Mouse (Mus musculus) liver, embryonic 11.5 days (tissue): ENCODE data around the gene Ube2l6. TPM values are rescaled to one million over a fixed set of nuclear protein-coding genes. Genes with fewer than 3 reads are reported as not detected.

Experiments used
- ATAC-seq: fragments of 200-750 bp; cut with Nextera tagmentation; replicated peaks from 2 replicates; pipeline ENCODE4 v1.8.0; 2017; ENCODE audit warnings: moderate number of reproducible peaks, mild to moderate bottlenecking, moderate TSS enrichment, moderate library complexity; ENCODE audit not compliant: low FRiP score
- DNase-seq: peaks from one replicate; pipeline ENCODE4 v3.0.0-alpha.2; 2017; ENCODE audit warnings: low spot score
- H3K27ac ChIP-seq: fragments of 300-500 bp; sonication (generic); 2 replicates; pipeline ENCODE4 v1.5.1; 2014; ENCODE audit warnings: mild to moderate bottlenecking, low read depth, low read length, control low read depth
- H3K27me3 ChIP-seq: fragments of 300-500 bp; sonication (generic); replicated peaks from 2 replicates; pipeline ENCODE4 v1.6.1; 2014; ENCODE audit warnings: low read length, mixed read lengths; ENCODE audit not compliant: control insufficient read depth, insufficient read depth
- H3K36me3 ChIP-seq: fragments of 300-500 bp; sonication (generic); 2 replicates; pipeline ENCODE4 v1.6.1; 2014; ENCODE audit warnings: mild to moderate bottlenecking, low read length, moderate library complexity, mixed read lengths; ENCODE audit not compliant: control insufficient read depth, insufficient read depth
- H3K4me1 ChIP-seq: fragments of 300-500 bp; sonication (generic); replicated peaks from 2 replicates; pipeline ENCODE4 v1.6.1; 2014; ENCODE audit warnings: low read length, mixed read lengths; ENCODE audit not compliant: control insufficient read depth, insufficient read depth
- H3K4me2 ChIP-seq: fragments of 300-500 bp; sonication (generic); 2 replicates; pipeline ENCODE4 v1.6.1; 2014; ENCODE audit warnings: mild to moderate bottlenecking, control low read depth, moderate library complexity
- H3K4me3 ChIP-seq: fragments of 300-500 bp; sonication (generic); 2 replicates; pipeline ENCODE4 v1.5.1; 2014; ENCODE audit warnings: low read depth, low read length, control low read depth
- H3K9ac ChIP-seq: fragments of 300-500 bp; sonication (generic); 2 replicates; pipeline ENCODE4 v1.6.1; 2014; ENCODE audit warnings: low read depth, low read length, control low read depth
- H3K9me3 ChIP-seq: fragments of 300-500 bp; sonication (generic); 2 replicates; pipeline ENCODE4 v1.6.1; 2016; ENCODE audit warnings: low read length, inconsistent platforms, mixed read lengths; ENCODE audit not compliant: control insufficient read depth
- WGBS: fragments of 180-500 bp; shearing (Covaris S2); extraction: QIAGEN DNeasy Blood & Tissue Kit; methylation state at CpG from one replicate; pipeline ENCODE4 v1.1.7; 2014; 5-methylcytosine and 5-hydroxymethylcytosine counted together
- polyA plus RNA-seq: library from polyadenylated mRNA; unstranded; fragments of >200 nt; fragmentation: Nextera tagmentation; extraction: Ambion mirVana; gene quantifications from 2 replicates; pipeline ENCODE4 v1.2.1, GENCODE M21; 2014

Ube2l6 gene
- 112 and 114 TPM in 2 replicates for polyA plus RNA-seq

DNA sequence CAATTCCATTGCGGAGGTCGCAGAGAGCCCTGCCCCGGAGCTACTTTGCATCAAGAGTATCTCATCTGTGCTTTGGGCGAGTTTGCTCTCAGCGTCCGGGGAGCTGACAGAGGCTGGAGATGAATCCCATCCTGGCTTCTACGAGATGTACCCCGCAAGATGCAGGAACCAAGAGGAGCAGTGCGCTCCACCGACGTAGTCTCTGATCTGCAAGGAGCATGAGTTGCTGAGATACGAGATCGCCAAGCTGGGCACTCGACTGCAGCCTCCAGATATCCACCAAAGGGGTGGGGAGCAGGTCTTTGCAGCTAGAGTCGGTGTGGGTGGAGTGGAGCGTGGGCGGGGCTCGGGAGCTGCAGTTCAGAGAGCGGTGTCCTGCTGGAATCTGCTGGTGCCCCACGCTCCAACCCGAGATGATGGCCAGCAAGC lies at the start of gene Ube2l6:
Gene Ube2l6, plus strand, starts transcription at position 336 of the 429 bp plus-strand sequence.
- ATAC-seq: peak; percentile 92
- no peaks in the 10 kb centered on the region for H3K36me3 ChIP-seq
- peak within 1 kb of the TSS; percentile 84 for H3K27ac ChIP-seq
- H3K4me2 ChIP-seq: peak within 1 kb of the TSS; percentile 93
- H3K27me3 ChIP-seq: no peaks in the 10 kb centered on the region
- peak; percentile 81 for DNase-seq
- H3K4me1 ChIP-seq: peaks cover 15% of the 10 kb centered on the region; the same call in 1 of the 2 replicates
- under 1% methylated on average over 21 of the region's 21 CpGs for WGBS
- peaks cover 3% of the 10 kb centered on the region; the same call in 1 of the 2 replicates for H3K9me3 ChIP-seq
- H3K9ac ChIP-seq: peak within 1 kb of the TSS; percentile 75
- peak within 1 kb of the TSS; percentile 77 for H3K4me3 ChIP-seq

DNA sequence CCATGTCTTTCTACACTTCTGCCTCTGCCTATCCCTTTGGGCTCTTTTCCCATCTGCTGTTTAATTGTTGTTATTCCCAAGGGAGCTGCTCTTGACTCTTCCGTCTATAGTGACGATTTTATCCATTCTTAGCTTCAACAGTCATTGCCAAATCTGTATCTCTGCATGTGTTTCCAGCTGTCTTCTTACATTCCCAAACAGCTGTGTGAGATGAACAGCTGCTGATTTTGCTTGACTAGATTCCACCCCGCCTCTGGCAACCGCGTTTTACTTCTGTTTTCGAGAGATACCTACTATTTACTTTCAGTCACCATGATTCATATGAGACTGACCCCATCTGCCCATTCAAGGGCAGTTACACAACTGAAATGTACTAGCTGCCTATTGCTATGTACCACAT lies 48.5 kb upstream of the Ube2l6 start:
- Histone ChIP-seq H3K4me3 (no peak overlapping the region), H3K4me1 (peaks cover 5% of the 10 kb centered on the region), H3K4me2 (no peak overlapping the region), H3K36me3 (no peaks in the 10 kb centered on the region), H3K27me3 (no peaks in the 10 kb centered on the region), H3K27ac (no peak overlapping the region), H3K9me3 (no peaks in the 10 kb centered on the region), H3K9ac (no peak overlapping the region)
- ATAC-seq (no peak), DNase-seq (no peak)
- WGBS: 68% methylated on average over 6 of the region's 6 CpGs

DNA sequence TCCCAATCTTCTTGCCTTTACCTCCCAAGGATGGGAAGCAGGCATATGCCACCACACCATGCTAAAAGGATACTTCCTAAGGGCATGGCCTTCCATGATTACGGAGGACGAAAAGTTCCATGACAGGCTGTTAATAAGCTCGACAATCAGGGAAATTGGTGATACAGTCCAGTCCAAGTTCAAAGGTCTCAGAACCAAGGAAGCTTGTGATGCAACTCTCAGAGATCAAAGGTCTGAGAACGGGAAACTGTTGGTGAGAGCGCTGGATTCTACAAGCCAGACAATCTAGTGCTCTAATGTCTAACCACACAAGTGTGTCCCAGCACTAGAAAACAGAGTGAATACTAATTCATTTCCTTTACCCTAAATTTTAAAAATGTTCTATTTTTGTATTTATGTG lies 42.4 kb upstream of the Ube2l6 start:
- ATAC-seq (no peak), DNase-seq (no peak)
- no peaks in the 10 kb centered on the region for H3K4me1 ChIP-seq
- H3K9me3 ChIP-seq: no peaks in the 10 kb centered on the region
- no peaks in the 10 kb centered on the region for H3K36me3 ChIP-seq
- no peak overlapping the region for H3K9ac ChIP-seq
- no peaks in the 10 kb centered on the region; the same call in 1 of the 2 replicates for H3K27me3 ChIP-seq
- H3K4me3 ChIP-seq: no peak overlapping the region
- no peak overlapping the region for H3K27ac ChIP-seq
- H3K4me2 ChIP-seq: no peak overlapping the region
- 68% methylated on average over 5 of the region's 5 CpGs for WGBS

DNA sequence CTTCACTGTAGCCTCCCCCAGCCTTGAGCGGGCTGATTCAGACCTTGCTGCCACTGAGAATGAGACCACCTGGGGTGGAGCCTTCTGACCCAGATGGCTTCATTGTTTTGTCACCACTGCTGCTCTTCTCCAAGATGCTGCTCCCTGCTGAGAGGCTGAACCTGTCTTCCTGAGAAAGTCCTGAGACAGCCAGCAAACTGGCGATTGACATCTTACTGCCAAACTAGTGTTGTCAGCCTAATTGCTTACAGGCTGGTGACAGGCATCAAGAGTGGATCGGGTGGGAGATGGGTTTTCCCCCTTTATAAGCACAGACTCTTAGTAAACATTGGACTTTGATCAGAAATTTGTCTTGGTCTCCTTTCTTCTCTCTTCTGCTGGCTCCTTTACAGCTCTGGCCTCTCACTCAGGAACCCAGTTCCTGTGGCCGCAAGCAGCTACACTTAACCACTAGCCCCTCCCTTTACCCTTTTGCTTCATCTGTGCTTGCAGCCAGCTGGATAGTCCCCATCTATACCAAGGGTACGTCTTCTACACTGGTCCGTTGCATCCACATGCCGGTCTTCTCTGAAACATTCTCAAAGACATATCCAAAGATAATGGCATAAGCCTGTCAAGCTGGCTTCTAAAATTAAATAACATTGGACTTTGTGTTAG lies 41.5 kb upstream of the Ube2l6 start:
- ATAC-seq: no peak
- no peak overlapping the region for H3K27ac ChIP-seq

DNA sequence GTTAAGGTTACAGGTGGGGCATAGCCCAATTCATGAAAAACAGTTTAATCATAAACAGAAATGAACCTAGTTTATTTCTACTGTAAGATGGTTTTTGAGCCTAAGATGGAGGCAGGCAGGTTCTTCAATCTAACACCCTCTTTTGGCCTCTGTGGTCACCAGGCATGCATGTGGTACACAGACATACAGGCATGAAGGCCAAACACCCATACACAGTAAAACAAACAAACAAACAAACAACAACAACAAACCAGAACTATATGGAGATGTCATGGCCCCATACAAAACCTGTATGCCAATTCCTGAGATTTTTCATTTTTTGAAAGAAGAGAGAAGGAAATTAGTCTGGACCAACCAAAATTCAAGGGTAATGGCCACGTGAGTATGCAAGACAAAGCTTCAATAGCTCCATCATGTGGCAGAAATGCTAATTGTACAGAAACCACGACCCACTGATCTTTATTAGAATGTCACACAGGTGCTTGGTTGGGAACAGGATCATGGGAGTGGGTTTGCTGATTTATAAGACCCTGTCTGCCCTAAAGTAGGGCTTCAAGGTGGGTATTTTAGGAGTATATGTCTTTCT lies 40.0 kb upstream of the Ube2l6 start:
- H3K36me3 ChIP-seq: no peaks in the 10 kb centered on the region
- no peak overlapping the region for H3K9ac ChIP-seq
- no peak overlapping the region for H3K27ac ChIP-seq
- H3K9me3 ChIP-seq: no peaks in the 10 kb centered on the region
- H3K27me3 ChIP-seq: no peaks in the 10 kb centered on the region; the same call in 1 of the 2 replicates
- no peak overlapping the region for H3K4me3 ChIP-seq
- no peaks in the 10 kb centered on the region for H3K4me1 ChIP-seq
- H3K4me2 ChIP-seq: no peak overlapping the region
- 3% methylated on average over 2 of the region's 2 CpGs for WGBS
- ATAC-seq (peak; percentile 65), DNase-seq (no peak)

More for the DNA sequence above, 41.5 kb upstream of the Ube2l6 start:
- Histone ChIP-seq H3K27me3 (no peaks in the 10 kb centered on the region; the same call in 1 of the 2 replicates), H3K4me3 (no peak overlapping the region), H3K9ac (no peak overlapping the region), H3K4me1 (no peaks in the 10 kb centered on the region), H3K4me2 (no peak overlapping the region), H3K9me3 (no peaks in the 10 kb centered on the region), H3K36me3 (no peaks in the 10 kb centered on the region)
- no peak for DNase-seq
- 60% methylated on average over 7 of the region's 7 CpGs for WGBS

DNA sequence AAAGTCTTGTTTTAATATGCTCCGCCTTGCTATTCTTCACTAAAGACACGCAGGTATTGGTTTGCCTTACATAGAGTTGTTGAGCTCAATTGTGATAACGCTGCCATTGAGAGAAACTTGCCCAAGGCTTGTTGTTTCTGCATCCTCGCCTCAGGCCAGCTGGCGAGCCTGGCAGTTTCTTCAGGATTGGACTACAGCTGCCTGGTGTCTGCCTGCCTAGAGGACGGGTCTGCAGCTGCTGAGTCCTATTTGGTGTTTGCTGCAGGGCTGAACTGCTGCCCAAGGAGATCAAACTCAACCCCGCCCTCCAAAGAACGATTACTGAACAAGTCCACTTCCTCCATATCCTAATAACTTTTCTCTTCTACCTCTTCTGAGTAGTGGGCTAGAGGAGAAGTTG lies 37.9 kb upstream of the Ube2l6 start:
- ATAC-seq (no peak), DNase-seq (no peak)
- H3K4me3 ChIP-seq: no peak overlapping the region
- H3K9ac ChIP-seq: no peak overlapping the region
- no peaks in the 10 kb centered on the region for H3K4me1 ChIP-seq
- no peak overlapping the region for H3K27ac ChIP-seq
- WGBS: 71% methylated on average over 8 of the region's 8 CpGs
- no peaks in the 10 kb centered on the region for H3K9me3 ChIP-seq
- no peaks in the 10 kb centered on the region for H3K36me3 ChIP-seq
- H3K27me3 ChIP-seq: no peaks in the 10 kb centered on the region; the same call in 1 of the 2 replicates
- H3K4me2 ChIP-seq: no peak overlapping the region

DNA sequence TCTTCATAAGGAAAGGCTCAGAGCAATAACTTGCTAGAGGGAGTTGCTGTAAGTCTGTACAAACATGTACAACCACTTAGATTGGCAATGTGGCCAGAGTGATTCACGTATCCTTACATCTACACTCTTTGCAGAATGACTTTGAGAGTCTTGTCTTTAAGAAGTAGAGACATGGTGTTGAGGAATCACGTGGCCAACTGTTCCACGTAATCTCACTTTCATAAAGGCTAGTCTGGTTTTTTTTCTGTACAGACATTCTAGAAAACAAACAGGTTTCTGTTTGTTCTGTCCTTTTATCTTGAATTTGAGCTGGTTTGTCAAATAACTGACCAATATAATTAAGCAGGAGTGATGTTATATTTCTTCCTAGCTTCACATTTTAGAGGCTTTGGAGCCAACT lies 37.3 kb upstream of the Ube2l6 start:
- Histone ChIP-seq H3K4me2 (no peak overlapping the region), H3K9me3 (no peaks in the 10 kb centered on the region), H3K9ac (no peak overlapping the region), H3K36me3 (no peaks in the 10 kb centered on the region), H3K27me3 (no peaks in the 10 kb centered on the region; the same call in 1 of the 2 replicates), H3K4me1 (no peaks in the 10 kb centered on the region), H3K27ac (no peak overlapping the region), H3K4me3 (no peak overlapping the region)
- DNase-seq (no peak), ATAC-seq (no peak)
- 71% methylated on average over 3 of the region's 3 CpGs for WGBS

DNA sequence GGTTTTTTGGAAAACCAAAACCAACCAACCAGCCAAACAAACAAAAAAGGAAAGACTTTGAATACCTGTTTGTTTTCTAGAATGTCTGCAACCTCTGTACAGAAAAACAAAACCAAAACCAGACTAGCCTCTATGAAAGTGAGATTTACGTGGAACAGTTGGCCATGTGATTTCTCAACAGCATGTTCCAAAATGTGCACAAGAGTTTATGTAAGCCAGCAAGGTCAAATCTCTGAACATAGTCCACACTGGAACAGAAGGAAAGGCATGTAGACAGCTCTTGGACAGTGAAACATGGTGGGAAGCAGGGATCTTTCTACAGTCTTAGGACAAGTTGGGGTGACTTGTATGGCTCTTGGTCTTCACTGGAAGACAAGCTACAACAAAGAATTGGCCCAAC lies 36.8 kb upstream of the Ube2l6 start:
- Histone ChIP-seq H3K4me2 (no peak overlapping the region), H3K27me3 (no peaks in the 10 kb centered on the region; the same call in 1 of the 2 replicates), H3K27ac (no peak overlapping the region), H3K4me3 (no peak overlapping the region), H3K4me1 (no peaks in the 10 kb centered on the region), H3K36me3 (no peaks in the 10 kb centered on the region), H3K9ac (no peak overlapping the region), H3K9me3 (no peaks in the 10 kb centered on the region)
- DNase-seq: no peak
- no peak for ATAC-seq
- WGBS: 88% methylated on average over 1 of the region's 1 CpGs

DNA sequence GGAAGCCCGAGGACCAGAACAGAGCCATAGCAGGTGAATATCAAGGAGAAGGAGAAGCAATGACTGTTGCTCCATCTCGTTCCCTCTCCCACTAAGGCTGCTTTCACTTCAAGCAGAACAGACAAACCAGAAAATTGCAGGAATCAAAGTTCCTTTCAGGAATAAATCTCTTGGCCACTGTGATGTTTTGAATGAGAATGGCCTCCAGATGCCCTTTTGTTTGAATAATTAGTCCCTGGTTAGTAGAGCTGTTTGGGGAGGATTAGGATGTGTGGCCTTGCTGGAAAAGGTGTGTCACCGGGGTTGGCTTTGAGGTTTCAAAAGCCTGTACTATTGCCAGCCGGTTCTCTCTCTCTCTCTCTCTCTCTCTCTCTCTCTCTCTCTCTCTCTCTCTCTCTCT lies 36.3 kb upstream of the Ube2l6 start:
- H3K27ac ChIP-seq: no peak overlapping the region
- H3K4me1 ChIP-seq: no peaks in the 10 kb centered on the region
- 54% methylated on average over 4 of the region's 4 CpGs for WGBS
- H3K36me3 ChIP-seq: no peaks in the 10 kb centered on the region
- no peak for ATAC-seq
- H3K9ac ChIP-seq: no peak overlapping the region
- no peak overlapping the region for H3K4me3 ChIP-seq
- H3K4me2 ChIP-seq: no peak overlapping the region
- DNase-seq: no peak
- no peaks in the 10 kb centered on the region; the same call in 1 of the 2 replicates for H3K27me3 ChIP-seq
- no peaks in the 10 kb centered on the region for H3K9me3 ChIP-seq
